Mouse (Mus musculus): Measurements from ENCODE around the gene Hdlbp.

- TF ChIP-seq POLR2A (IDR thresholded peaks at IDR 0.05; ENCODE audit: borderline replicate concordance, insufficient read depth, low read length) (no peak), CTCF (IDR thresholded peaks at IDR 0.05; ENCODE audit: borderline replicate concordance, insufficient read depth, low read depth, low read length) (no peak)
Observed at GRCm38 (mm10) chr1:93403403-93403802, 75.2 kb downstream of the Hdlbp start.

All from cerebellum, adult 2 months (tissue).